Mouse (Mus musculus) CH12.LX (cell line): ENCODE measurements at regions not wholly inside any gene's neighbourhood (a gene's known extent, or its start where the extent isn't known, plus 50 kb on each side); places are given as distances from the start of the nearest gene placed in this dataset.

Experiments
- DNase-seq: peaks from one replicate; pipeline ENCODE4 v3.0.0-alpha.2; 2013; ENCODE audit errors: extremely low read depth
- H3K27ac ChIP-seq: 2 replicates; pipeline ENCODE4 v1.5.1; 2012; ENCODE audit warnings: low read depth, mild to moderate bottlenecking, control low read depth, moderate library complexity; ENCODE audit not compliant: insufficient read depth
- H3K27me3 ChIP-seq: replicated peaks from 2 replicates; pipeline ENCODE3; 2012; ENCODE audit warnings: inconsistent platforms
- H3K36me3 ChIP-seq, 2 experiments: replicated peaks in 1 of 2; 2 replicates each; pipeline versions ENCODE3 to v1.6.1; 2012; ENCODE audit warnings: inconsistent platforms in 1 of 2, low read length in 1 of 2, mild to moderate bottlenecking in 1 of 2, mixed read lengths in 1 of 2, moderate library complexity in 1 of 2; ENCODE audit not compliant: control insufficient read depth in 1 of 2, insufficient read depth in 1 of 2
- H3K4me1 ChIP-seq, 2 experiments: 2 replicates each; pipeline ENCODE4 v1.6.1; 2012; ENCODE audit warnings: inconsistent platforms in 1 of 2, moderate library complexity in 1 of 2; ENCODE audit not compliant: insufficient read depth in 2 of 2, control insufficient read depth in 1 of 2
- H3K4me2 ChIP-seq: 2 replicates; pipeline ENCODE4 v1.6.1; 2012; ENCODE audit warnings: low read depth, mild to moderate bottlenecking, control low read depth; ENCODE audit not compliant: poor library complexity, insufficient read depth, severe bottlenecking
- H3K4me3 ChIP-seq, 3 experiments: fragments of 150-350 bp in 1 of 3; sonication (generic) in 1 of 3; replicated peaks in 1 of 3; 2 replicates each; pipeline versions ENCODE3 to v1.5.1; 2011 to 2012; ENCODE audit warnings: low read depth in 2 of 3, low read length in 2 of 3, mild to moderate bottlenecking in 2 of 3, moderate library complexity in 2 of 3, control low read depth in 1 of 3, improper control_type of control experiment in 1 of 3, inconsistent platforms in 1 of 3, mixed read lengths in 1 of 3; ENCODE audit not compliant: poor library complexity in 1 of 3
- H3K79me2 ChIP-seq: replicated peaks from 2 replicates; pipeline ENCODE4 v1.6.1; 2012; ENCODE audit warnings: mild to moderate bottlenecking, moderate library complexity; ENCODE audit not compliant: control insufficient read depth, poor library complexity, insufficient read depth, severe bottlenecking; ENCODE audit errors: extremely low read depth
- H3K9ac ChIP-seq: 2 replicates; pipeline ENCODE4 v1.6.1; 2012; ENCODE audit warnings: low read depth, mild to moderate bottlenecking, control low read depth, moderate library complexity; ENCODE audit not compliant: insufficient read depth
- H3K9me3 ChIP-seq: replicated peaks from 2 replicates; pipeline ENCODE3; 2012; ENCODE audit warnings: low read length, inconsistent platforms, mixed read lengths
- CTCF ChIP-seq, 2 experiments: IDR thresholded peaks in 1 of 2; conservative IDR thresholded peaks in 1 of 2; 2 replicates each; pipeline ENCODE4 v1.5.1; 2011 to 2012; ENCODE audit warnings: low read depth in 2 of 2, low read length in 2 of 2, improper control_type of control experiment in 1 of 2, inconsistent platforms in 1 of 2, mild to moderate bottlenecking in 1 of 2, moderate library complexity in 1 of 2
- E2F4 ChIP-seq: IDR thresholded peaks from 2 replicates; pipeline ENCODE4 v1.6.1; 2011; ENCODE audit warnings: low read depth, low read length, improper control_type of control experiment; ENCODE audit not compliant: insufficient replicate concordance
- ELF1 ChIP-seq: IDR thresholded peaks from 2 replicates; pipeline ENCODE4 v1.6.1; 2014; ENCODE audit warnings: low read depth, mild to moderate bottlenecking, inconsistent platforms, low read length, improper control_type of control experiment
- ETS1 ChIP-seq: conservative IDR thresholded peaks from 2 replicates; pipeline ENCODE4 v1.6.1; 2012; ENCODE audit warnings: low read depth, mild to moderate bottlenecking, inconsistent platforms, low read length, improper control_type of control experiment, moderate library complexity
- GABPA ChIP-seq: IDR thresholded peaks from 2 replicates; pipeline ENCODE4 v1.6.1; 2012; ENCODE audit warnings: low read depth, low read length, improper control_type of control experiment, inconsistent platforms; ENCODE audit not compliant: insufficient replicate concordance
- HCFC1 ChIP-seq: IDR thresholded peaks from 2 replicates; pipeline ENCODE4 v1.6.1; 2012; ENCODE audit warnings: low read depth, mild to moderate bottlenecking, inconsistent platforms, low read length, improper control_type of control experiment
- JUN ChIP-seq: IDR thresholded peaks from 2 replicates; pipeline ENCODE4 v1.6.1; 2011; ENCODE audit warnings: low read depth, mild to moderate bottlenecking, low read length, improper control_type of control experiment, moderate library complexity; ENCODE audit not compliant: insufficient read depth
- JUND ChIP-seq: conservative IDR thresholded peaks from 2 replicates; pipeline ENCODE4 v1.6.1; 2011; ENCODE audit warnings: low read depth, low read length, improper control_type of control experiment
- MAFK ChIP-seq: IDR thresholded peaks from 2 replicates; pipeline ENCODE4 v1.6.1; 2011; ENCODE audit warnings: low read length, improper control_type of control experiment; ENCODE audit not compliant: insufficient replicate concordance
- MAX ChIP-seq: IDR thresholded peaks from 2 replicates; pipeline ENCODE4 v1.6.1; 2011; ENCODE audit warnings: low read length, improper control_type of control experiment
- MAZ ChIP-seq: IDR thresholded peaks from 2 replicates; pipeline ENCODE4 v1.6.1; 2012; ENCODE audit warnings: low read depth, mild to moderate bottlenecking, inconsistent platforms, low read length, improper control_type of control experiment, moderate library complexity
- MEF2A ChIP-seq: IDR thresholded peaks from 2 replicates; pipeline ENCODE4 v1.6.1; 2014; ENCODE audit warnings: low read depth, mild to moderate bottlenecking, inconsistent platforms, low read length, improper control_type of control experiment, borderline replicate concordance
- NRF1 ChIP-seq: IDR thresholded peaks from 2 replicates; pipeline ENCODE4 v1.6.1; 2014; ENCODE audit warnings: low read depth, mild to moderate bottlenecking, inconsistent platforms, low read length, improper control_type of control experiment, moderate library complexity
- PAX5 ChIP-seq: IDR thresholded peaks from 2 replicates; pipeline ENCODE4 v1.6.1; 2012; ENCODE audit warnings: low read length, inconsistent platforms, mixed read lengths
- POLR2A ChIP-seq: IDR thresholded peaks from 2 replicates; pipeline ENCODE4 v1.6.1; 2011; ENCODE audit warnings: low read depth, mild to moderate bottlenecking, improper control_type of control experiment, low read length
- POLR2AphosphoS2 ChIP-seq: IDR thresholded peaks from 2 replicates; pipeline ENCODE4 v1.6.1; 2011; ENCODE audit warnings: low read depth, low read length, improper control_type of control experiment
- RAD21 ChIP-seq: IDR thresholded peaks from 2 replicates; pipeline ENCODE4 v1.6.1; 2011; ENCODE audit warnings: low read depth, mild to moderate bottlenecking, low read length, improper control_type of control experiment, moderate library complexity
- SIN3A ChIP-seq: IDR thresholded peaks from 2 replicates; pipeline ENCODE4 v1.6.1; 2012; ENCODE audit warnings: low read length, improper control_type of control experiment, inconsistent platforms
- SMC3 ChIP-seq: IDR thresholded peaks from 2 replicates; pipeline ENCODE4 v1.6.1; 2011; ENCODE audit warnings: low read depth, low read length, improper control_type of control experiment
- TBP ChIP-seq: conservative IDR thresholded peaks from 2 replicates; pipeline ENCODE4 v1.6.1; 2011; ENCODE audit warnings: low read depth, low read length, improper control_type of control experiment
- USF2 ChIP-seq: conservative IDR thresholded peaks from 2 replicates; pipeline ENCODE4 v1.6.1; 2011; ENCODE audit warnings: low read depth, low read length, improper control_type of control experiment
- ZMIZ1 ChIP-seq: IDR thresholded peaks from 2 replicates; pipeline ENCODE4 v1.6.1; 2012; ENCODE audit warnings: low read depth, mild to moderate bottlenecking, inconsistent platforms, low read length, improper control_type of control experiment
- dilution Hi-C: fragments of 300-500 bp; cut with MboI; formaldehyde crosslinking; loops from 2 replicates; pipeline ENCODE4 v1.14.3; 2020; ENCODE audit warnings: low sequenced_read_pairs; ENCODE audit not compliant: extremely low pct_unique_long_range_greater_than_20kb, extremely low pct_ligation_motif_present
- in situ Hi-C: fragments of 300-500 bp; cut with MboI; formaldehyde crosslinking; loops from 3 replicates; pipeline ENCODE4 v1.14.3; 2019; ENCODE audit warnings: low sequenced_read_pairs, low pct_ligation_motif_present, low pct_unique_long_range_greater_than_20kb, mixed read lengths

DNA sequence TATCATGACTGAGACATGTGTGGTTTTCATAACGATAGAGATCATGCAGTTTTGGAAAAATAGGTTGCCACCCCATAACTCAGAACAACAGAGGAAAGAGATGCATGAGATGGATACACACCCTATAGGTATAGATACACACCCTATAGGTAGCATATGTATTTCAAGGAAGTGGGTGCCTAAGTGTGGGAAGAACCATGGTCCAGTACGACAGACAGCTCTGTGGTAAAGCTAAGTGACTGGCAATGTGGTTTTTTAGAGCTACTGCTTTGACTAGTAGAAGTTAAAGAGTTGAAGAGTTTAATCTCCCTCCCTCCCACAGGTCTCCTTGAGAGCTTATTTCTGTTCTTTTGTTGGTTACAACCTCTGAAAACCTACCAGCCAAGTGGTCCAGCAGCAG is 60.2 kb upstream of the Clint1 start:
- Histone ChIP-seq H3K79me2 (no peaks in the 10 kb centered on the region), H3K4me1 (peaks cover 0 to 16% of the 10 kb centered on the region in 2 experiments; a peak in 2 of 4 replicates), H3K27me3 (no peaks in the 10 kb centered on the region), H3K27ac (no peak overlapping the region), H3K36me3 (no peaks in the 10 kb centered on the region), H3K4me2 (no peak overlapping the region), H3K9me3 (peaks cover 8% of the 10 kb centered on the region), H3K9ac (no peak overlapping the region), H3K4me3 (no peak overlapping the region)
- in situ Hi-C loops (no loop called here), dilution Hi-C loops (no loop called here)
- TF ChIP-seq JUN (no peak), GABPA (no peak), ELF1 (no peak), MAFK (no peak), POLR2A (no peak), JUND (no peak), ETS1 (no peak), MEF2A (no peak), PAX5 (no peak), NRF1 (no peak), MAZ (no peak), MAX (no peak), HCFC1 (no peak), USF2 (no peak), TBP (no peak)
- no peak for DNase-seq

DNA sequence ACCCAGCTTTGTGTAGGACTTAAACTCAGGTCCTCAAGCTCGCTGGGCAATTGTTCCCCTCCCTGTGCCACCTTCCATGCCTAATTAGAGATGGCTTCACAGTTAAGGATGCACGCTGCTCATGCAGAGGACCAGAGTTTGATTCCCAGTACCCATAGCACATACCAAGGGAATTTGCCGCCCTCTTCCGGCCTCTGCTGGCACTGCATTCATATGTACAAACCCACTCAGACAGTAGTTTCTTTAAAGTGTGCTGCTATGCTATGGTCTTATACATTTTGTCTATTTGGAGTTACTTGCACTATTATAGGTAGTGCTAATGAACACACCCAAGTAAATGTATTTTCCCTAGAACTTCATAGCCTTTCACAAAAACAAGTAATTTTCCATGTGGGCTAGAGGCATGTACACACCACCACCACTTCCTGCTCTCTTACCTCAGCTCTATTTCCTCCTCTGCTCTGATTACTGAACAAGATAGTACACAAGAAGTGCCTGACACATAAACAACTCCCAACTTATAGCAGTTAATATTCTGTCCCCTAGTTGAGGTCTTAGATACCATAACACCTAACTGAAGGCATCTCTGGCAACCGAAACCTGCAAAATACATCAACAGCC is 57.4 kb upstream of the Clint1 start:
- dilution Hi-C loops, result no loop called here
- H3K9me3 ChIP-seq, result peaks cover 3% of the 10 kb centered on the region
- H3K9ac ChIP-seq, result no peak overlapping the region
- H3K27ac ChIP-seq, result no peak overlapping the region
- TF ChIP-seq SMC3 (peak; percentile 54), POLR2AphosphoS2 (no peak), CTCF (conservative IDR thresholded peaks at IDR 0.05 in 1 of 2, IDR thresholded peaks at IDR 0.05 in 1 of 2; ENCODE audit: low read depth in 2 of 2, low read length in 2 of 2) (peak; percentile 49 to 73), SIN3A (no peak), PAX5 (no peak), E2F4 (no peak), NRF1 (no peak), RAD21 (peak; percentile 63), ZMIZ1 (no peak)
- H3K4me1 ChIP-seq, result peaks cover 0 to 16% of the 10 kb centered on the region in 2 experiments; a peak in 2 of 4 replicates
- H3K79me2 ChIP-seq, result no peaks in the 10 kb centered on the region
- H3K27me3 ChIP-seq, result no peaks in the 10 kb centered on the region
- no peak overlapping the region for H3K4me3 ChIP-seq
- no peak overlapping the region for H3K4me2 ChIP-seq
- DNase-seq, result peak; percentile 35
- in situ Hi-C loops, result no loop called here
- H3K36me3 ChIP-seq, result no peaks in the 10 kb centered on the region
